Mouse (Mus musculus): ENCODE results near the gene Matn1. TPM values are rescaled to one million over a fixed set of nuclear protein-coding genes. Genes with fewer than 3 reads are reported as not detected.

The Matn1 gene
- total and polyA plus RNA-seq, 2 experiments from 2014 or later: 0.26 to 1.2 TPM

GRCm38 (mm10) chr4:130905025-130905424, 39.2 kb upstream of the Matn1 start:
- H3K9ac ChIP-seq (replicated peaks; ENCODE audit: low read length): no peak overlapping the region
- no peaks in the 10 kb centered on the region for H3K9me3 ChIP-seq (ENCODE audit: low read length)
- H3K27me3 ChIP-seq (ENCODE audit: insufficient read depth, low read length): no peaks in the 10 kb centered on the region
- no peaks in the 10 kb centered on the region for H3K36me3 ChIP-seq (ENCODE audit: insufficient read depth, low read length)
- WGBS: 82% methylated on average over 7 of the region's 7 CpGs
- no peak for TF ChIP-seq CTCF (IDR thresholded peaks at IDR 0.05; ENCODE audit: low read depth)
- no peak for ATAC-seq
- no peak overlapping the region for H3K4me3 ChIP-seq (ENCODE audit: low read length)
- H3K27ac ChIP-seq: no peak overlapping the region
- no peak for DNase-seq (ENCODE audit: low spot score)
- H3K4me1 ChIP-seq (ENCODE audit: insufficient read depth, low read length): peaks cover 4% of the 10 kb centered on the region; the same call in 1 of the 2 replicates
- no peak overlapping the region for H3K4me2 ChIP-seq (ENCODE audit: low read depth, low read length)

GRCm38 (mm10) chr4:130905882-130906281, 38.3 kb upstream of the Matn1 start:
- no peak for DNase-seq (ENCODE audit: low spot score)
- H3K9me3 ChIP-seq (ENCODE audit: low read length): no peaks in the 10 kb centered on the region
- no peak for TF ChIP-seq CTCF (IDR thresholded peaks at IDR 0.05; ENCODE audit: low read depth)
- no peak overlapping the region for H3K9ac ChIP-seq (replicated peaks; ENCODE audit: low read length)
- H3K4me1 ChIP-seq (ENCODE audit: insufficient read depth, low read length): peaks cover 4% of the 10 kb centered on the region; the same call in 1 of the 2 replicates
- no peak overlapping the region for H3K4me2 ChIP-seq (ENCODE audit: low read depth, low read length)
- no peaks in the 10 kb centered on the region for H3K36me3 ChIP-seq (ENCODE audit: insufficient read depth, low read length)
- 60% methylated on average over 6 of the region's 6 CpGs for WGBS
- H3K4me3 ChIP-seq (ENCODE audit: low read length): no peak overlapping the region
- ATAC-seq: no peak
- H3K27me3 ChIP-seq (ENCODE audit: insufficient read depth, low read length): no peaks in the 10 kb centered on the region
- 0 out of 2 replicates have a peak overlapping the region, but pooled peaks have one; percentile 26 for H3K27ac ChIP-seq

DNA sequence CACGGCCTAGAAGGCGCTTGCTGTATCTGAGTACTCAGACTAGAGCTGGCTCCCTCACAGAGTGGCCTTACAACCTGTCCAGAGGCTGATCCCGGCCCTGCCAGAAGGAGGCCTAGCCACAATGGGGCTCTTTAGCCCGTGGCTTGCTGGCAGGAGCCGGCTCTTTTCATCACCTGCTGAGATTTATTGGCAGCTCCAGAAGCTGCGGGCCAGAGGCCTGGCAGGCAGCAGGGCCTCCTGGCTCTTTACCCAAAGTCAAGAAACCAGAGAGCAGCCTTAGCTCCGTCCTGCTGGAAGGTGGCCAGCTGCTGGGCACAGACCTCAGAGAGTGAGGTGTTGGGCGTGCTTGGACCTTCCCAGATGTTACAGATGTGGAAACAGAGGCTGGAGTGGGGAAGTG, 37.9 kb upstream of the Matn1 start:
- 0 out of 2 replicates have a peak overlapping the region, but pooled peaks have one; percentile 26 for H3K27ac ChIP-seq
- ATAC-seq (peak; percentile 69; the same call in 1 of the 2 replicates), DNase-seq (ENCODE audit: low spot score) (peak; percentile 74)

DNA sequence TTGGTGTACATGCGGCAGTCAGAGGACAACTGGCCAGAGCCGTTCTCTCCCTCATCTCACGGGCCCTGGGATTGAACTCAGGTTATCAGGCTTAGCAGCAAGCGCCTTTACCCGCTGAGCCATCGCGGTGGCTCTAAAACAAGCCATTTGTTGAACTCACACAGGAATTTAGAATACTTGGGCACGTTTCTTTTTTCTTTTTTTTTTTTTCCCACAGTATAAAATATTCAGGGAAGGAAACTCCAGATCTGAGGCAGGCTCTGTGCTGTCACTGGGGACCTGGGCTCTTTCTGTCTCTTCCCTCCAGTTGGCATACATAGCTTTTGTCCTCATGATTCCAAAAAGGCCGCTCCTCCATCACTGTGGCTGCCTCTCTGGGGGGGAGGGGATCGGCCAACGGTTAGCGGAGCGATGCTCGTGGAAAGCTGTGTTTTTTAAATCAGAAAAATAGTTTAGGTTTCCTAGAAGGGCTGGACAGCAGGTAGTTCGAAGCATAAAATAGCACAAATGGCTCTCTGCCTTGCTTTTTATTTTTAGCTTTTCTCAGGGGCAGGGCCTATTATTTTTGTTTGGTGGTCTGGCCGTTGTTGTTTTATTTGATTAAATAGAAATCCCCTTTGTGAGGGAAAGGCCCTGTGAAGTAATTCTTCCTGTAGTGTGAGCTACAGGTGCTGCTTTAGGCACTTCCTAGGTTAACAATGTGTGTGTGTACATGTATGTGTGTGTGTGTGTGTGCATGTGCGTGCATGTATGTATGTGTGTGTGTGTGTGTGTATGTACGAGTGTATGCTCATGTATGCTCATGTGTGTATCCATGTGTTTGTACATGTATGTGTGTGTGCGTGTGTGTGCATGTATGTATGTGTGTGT, 36.8 kb upstream of the Matn1 start:
- ATAC-seq (no peak), DNase-seq (ENCODE audit: low spot score) (no peak)
- Histone ChIP-seq H3K27ac (no peak overlapping the region), H3K9ac (replicated peaks; ENCODE audit: low read length) (no peak overlapping the region), H3K36me3 (ENCODE audit: insufficient read depth, low read length) (no peaks in the 10 kb centered on the region), H3K4me2 (ENCODE audit: low read depth, low read length) (no peak overlapping the region), H3K9me3 (ENCODE audit: low read length) (no peaks in the 10 kb centered on the region), H3K4me3 (ENCODE audit: low read length) (no peak overlapping the region), H3K27me3 (ENCODE audit: insufficient read depth, low read length) (no peaks in the 10 kb centered on the region), H3K4me1 (ENCODE audit: insufficient read depth, low read length) (peaks cover 4% of the 10 kb centered on the region; the same call in 1 of the 2 replicates)
- TF ChIP-seq CTCF (IDR thresholded peaks at IDR 0.05; ENCODE audit: low read depth): no peak
- 68% methylated on average over 19 of the region's 19 CpGs for WGBS

More for the DNA sequence above, 37.9 kb upstream of the Matn1 start:
- TF ChIP-seq CTCF (IDR thresholded peaks at IDR 0.05; ENCODE audit: low read depth): no peak
- Histone ChIP-seq H3K4me2 (ENCODE audit: low read depth, low read length) (no peak overlapping the region), H3K9me3 (ENCODE audit: low read length) (no peaks in the 10 kb centered on the region), H3K4me3 (ENCODE audit: low read length) (no peak overlapping the region), H3K27me3 (ENCODE audit: insufficient read depth, low read length) (no peaks in the 10 kb centered on the region), H3K9ac (replicated peaks; ENCODE audit: low read length) (no peak overlapping the region), H3K36me3 (ENCODE audit: insufficient read depth, low read length) (no peaks in the 10 kb centered on the region), H3K4me1 (ENCODE audit: insufficient read depth, low read length) (peaks cover 4% of the 10 kb centered on the region; the same call in 1 of the 2 replicates)
- 22% methylated on average over 8 of the region's 8 CpGs for WGBS

GRCm38 (mm10) chr4:130908133-130908532, 36.1 kb upstream of the Matn1 start:
- H3K27me3 ChIP-seq (ENCODE audit: insufficient read depth, low read length): no peaks in the 10 kb centered on the region
- H3K9me3 ChIP-seq (ENCODE audit: low read length): no peaks in the 10 kb centered on the region
- no peak for ATAC-seq
- H3K36me3 ChIP-seq (ENCODE audit: insufficient read depth, low read length): no peaks in the 10 kb centered on the region
- TF ChIP-seq CTCF (IDR thresholded peaks at IDR 0.05; ENCODE audit: low read depth): no peak
- H3K4me1 ChIP-seq (ENCODE audit: insufficient read depth, low read length): peaks cover 4% of the 10 kb centered on the region; the same call in 1 of the 2 replicates
- no peak for DNase-seq (ENCODE audit: low spot score)
- H3K4me3 ChIP-seq (ENCODE audit: low read length): no peak overlapping the region
- no peak overlapping the region for H3K4me2 ChIP-seq (ENCODE audit: low read depth, low read length)
- no peak overlapping the region for H3K9ac ChIP-seq (replicated peaks; ENCODE audit: low read length)
- 89% methylated on average over 10 of the region's 10 CpGs for WGBS
- H3K27ac ChIP-seq: no peak overlapping the region

- no peak for TF ChIP-seq CTCF (IDR thresholded peaks at IDR 0.05; ENCODE audit: low read depth)
- no peak overlapping the region for H3K9ac ChIP-seq (replicated peaks; ENCODE audit: low read length)
- no peak overlapping the region for H3K4me2 ChIP-seq (ENCODE audit: low read depth, low read length)
- H3K4me1 ChIP-seq (ENCODE audit: insufficient read depth, low read length): peaks cover 4% of the 10 kb centered on the region; the same call in 1 of the 2 replicates
- 60% methylated on average over 17 of the region's 17 CpGs for WGBS
- no peak for ATAC-seq
- H3K36me3 ChIP-seq (ENCODE audit: insufficient read depth, low read length): no peaks in the 10 kb centered on the region
- H3K27me3 ChIP-seq (ENCODE audit: insufficient read depth, low read length): no peaks in the 10 kb centered on the region
- no peak overlapping the region for H3K4me3 ChIP-seq (ENCODE audit: low read length)
- no peaks in the 10 kb centered on the region for H3K9me3 ChIP-seq (ENCODE audit: low read length)
- H3K27ac ChIP-seq: no peak overlapping the region
- no peak for DNase-seq (ENCODE audit: low spot score)
Measured at GRCm38 (mm10) chr4:130909167-130909874, 34.9 kb upstream of the Matn1 start.

All from hindbrain, postnatal 0 days (tissue).